Mouse (Mus musculus) retina, postnatal 7 days (tissue): ENCODE data around the gene March4.

ENCODE experiments used
- DNase-seq: peaks from one replicate; pipeline ENCODE4 v3.0.0-alpha.2; 2012; ENCODE audit warnings: low read depth, low spot score

March4 gene

DNA sequence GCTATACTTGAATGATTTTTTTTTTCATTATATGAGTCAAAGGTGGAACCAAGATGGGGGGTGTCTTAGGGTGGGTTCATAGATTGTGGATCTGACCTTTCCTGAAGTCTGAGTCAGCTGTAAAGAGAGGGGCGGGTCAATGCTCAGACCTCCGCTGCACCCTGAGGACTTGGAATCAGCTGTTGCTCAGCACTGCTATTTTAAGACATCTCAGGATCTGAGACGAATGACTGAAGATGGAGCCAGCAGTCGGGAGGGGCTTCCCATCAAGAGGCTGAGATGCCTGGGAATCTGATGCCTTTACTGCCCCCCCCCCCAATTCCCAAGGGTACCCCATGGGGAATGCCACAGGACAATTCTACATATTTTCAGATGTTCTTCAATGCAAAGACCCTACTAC lies 85.9 kb downstream of the March4 start:
- DNase-seq: no peak

DNA sequence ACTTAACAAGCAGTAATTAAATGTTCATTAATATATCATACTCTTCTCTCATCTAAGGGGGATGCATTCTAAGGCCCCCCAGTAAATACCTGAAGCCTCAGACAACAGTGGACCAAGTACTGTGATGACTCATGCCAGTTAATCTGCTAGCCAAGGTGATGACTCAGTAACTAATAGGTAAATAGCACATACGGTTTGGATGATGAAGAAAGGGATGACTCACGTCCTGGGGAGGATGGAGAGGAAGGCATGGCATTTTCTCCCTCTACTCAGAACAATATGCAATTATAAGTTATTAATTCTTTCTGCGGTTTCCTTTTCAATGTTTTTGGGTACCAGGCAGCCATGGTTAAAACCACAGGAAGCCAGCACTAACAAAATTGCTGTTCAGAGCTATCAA lies 87.0 kb downstream of the March4 start:
- no peak for DNase-seq

DNA sequence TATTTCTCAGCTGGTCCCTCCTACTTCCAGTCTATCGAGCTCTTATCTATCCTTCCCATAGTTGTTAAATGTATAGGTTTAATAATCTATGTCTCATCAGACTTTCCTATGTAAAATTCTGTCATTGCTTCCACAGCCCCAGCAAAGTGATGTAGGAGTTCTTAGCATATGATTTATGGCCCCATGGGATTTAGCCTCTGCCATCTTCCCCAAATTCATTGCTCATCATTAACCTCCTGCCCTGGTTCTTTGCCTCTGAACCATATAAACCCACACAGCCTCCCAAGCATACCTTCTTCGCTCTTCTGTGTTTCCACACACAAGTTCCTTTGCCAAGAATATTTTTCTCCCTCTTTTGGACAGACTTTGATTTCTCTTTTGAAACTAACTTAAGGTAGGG lies 94.0 kb downstream of the March4 start:
- no peak for DNase-seq

DNA sequence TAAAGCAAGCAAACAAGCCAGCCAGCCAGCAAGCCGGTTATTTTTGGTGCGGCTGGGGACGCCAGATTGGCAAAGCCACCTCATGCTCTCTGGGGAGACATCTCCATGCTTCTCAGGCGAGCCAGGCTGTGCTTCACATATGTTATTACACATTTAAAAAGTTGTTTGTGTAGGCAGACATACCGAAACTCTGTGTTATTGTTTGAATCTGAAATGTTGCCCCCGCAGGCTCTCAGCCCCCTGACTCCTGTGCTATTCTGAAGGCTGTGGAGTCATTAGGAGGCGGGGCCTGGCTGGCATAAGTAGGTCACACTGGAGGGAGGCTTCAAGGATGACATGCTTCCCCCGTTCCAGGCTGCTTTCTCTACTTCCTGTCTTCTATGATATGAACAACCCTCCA lies 97.6 kb downstream of the March4 start:
- DNase-seq: no peak

DNA sequence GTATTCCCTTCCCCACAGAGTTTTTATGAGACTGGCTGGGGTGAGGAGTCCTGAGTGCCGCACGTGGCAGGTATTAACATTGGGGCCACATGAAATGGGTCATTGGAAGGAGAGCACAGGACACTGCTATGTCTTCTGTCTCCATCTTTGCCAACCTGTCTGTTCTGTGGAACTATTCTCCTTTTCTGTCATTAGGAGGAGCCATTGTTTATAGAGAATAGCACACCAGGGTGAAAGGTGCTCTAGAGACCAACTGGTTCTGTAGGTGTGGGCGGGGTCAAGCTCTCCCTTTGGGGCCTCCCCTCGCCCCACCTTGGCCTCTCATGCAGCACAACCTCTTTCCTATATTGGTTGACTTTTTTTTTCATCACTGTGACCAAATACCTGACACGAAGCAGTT lies 99.8 kb downstream of the March4 start:
- DNase-seq: no peak

DNA sequence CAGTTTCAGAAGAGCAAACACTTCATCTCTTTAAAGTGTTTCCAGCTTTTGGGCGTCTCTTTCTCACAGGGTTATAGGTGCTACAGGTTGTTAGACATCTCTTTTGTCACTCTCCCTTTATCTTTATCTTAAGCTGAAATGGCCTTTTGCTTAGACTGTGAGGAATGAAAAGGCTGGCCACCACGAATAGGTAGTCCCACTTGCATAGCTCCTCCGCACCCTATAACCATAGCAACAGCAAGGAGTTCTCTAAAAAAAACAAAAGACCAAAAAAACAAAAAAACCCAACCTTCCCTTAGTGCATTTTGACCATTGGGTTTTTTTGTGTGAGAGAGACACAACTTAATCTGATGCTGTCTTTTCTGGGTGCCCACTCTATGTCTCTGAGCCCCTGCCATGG lies 102.2 kb downstream of the March4 start:
- DNase-seq: no peak

DNA sequence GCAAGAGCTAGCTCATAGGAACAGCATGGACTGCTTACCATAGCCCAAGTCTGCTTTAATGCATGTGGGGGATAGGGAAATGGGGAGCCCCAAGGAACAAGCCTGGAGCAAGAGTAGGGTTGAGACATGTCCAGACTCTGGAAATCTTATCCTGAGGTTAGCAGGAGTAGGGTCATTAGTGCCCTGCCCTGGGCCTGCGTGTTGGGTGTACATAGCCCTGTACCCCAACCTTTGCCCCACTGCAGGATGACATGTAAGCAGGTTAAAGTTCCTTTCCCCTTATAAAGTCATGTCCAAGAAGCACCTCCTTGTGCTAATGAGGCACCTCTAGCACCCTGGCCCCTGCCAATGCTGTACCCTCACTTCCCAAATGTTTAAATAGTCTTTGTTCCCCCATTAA lies 104.2 kb downstream of the March4 start:
- no peak for DNase-seq

DNA sequence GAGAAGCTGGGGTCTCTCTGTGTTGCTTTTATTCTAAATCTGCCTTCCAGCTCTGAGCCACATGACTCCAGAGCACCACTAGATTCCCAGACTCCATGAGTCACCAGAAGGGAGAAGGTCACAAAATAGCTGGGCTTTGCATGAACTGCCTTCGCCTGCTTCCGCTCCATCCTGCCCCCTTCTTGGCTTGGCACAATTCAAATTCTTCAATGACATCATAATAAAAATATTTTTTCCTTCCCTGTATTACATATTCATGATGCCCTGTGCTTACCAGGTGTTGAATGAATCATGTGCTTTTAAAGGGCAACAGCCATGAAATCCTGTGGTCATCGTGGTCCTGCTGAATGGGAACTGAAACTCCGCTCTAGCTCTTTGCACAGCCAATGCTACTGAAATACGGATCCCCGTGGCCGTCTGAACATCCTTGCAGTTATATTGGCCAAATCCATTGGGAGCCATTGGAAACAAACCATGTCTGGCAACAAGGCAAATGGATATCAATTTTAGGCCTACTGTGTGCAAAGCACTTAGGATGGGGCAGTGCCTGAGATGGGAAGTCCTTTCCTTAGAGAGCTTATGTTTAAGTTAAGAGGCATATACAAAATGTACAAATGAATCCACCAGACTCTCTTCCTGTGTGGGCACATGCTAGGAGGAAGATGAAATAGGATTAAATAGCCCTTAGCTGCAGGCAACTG lies 107.5 kb downstream of the March4 start:
- no peak for DNase-seq

DNA sequence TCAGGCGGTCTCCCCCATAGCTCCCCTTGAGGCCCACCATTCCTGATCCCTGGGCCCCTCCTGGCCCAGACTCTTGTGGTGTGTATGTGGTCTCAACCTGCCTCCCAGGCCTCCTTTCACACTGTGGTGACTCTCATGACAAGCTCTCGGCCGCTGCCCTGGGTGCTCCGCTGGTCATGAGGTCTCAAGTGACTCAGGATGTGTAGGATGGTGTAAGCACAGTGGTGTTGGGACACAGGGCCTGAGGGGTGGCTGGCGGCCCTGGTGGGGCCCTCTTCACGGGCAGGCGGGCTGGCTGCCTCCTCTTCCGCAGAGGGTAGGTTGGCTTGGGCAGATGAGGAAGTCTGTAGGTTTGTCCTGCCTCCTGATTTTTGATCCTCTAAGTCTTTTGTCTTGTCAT lies 108.2 kb downstream of the March4 start:
- no peak for DNase-seq

DNA sequence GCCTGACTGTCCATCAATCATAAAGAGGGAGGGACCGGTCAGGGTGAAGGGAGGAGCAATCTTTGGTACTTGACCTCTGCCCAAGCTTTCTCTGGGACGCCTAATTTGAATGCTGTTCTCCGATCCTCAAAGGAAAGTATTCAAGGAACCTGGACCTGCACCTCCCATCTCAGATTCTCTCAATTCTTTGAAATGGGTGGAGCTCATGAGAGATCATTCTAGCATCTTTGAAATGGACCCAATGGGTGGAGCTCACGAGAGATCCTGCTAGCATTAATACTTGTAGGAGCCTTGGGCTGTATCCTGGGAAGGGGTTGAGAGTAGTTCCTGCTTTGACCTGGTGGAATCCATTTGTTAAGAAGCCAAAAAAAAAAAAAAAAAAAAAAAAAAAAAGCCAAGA lies 110.3 kb downstream of the March4 start:
- no peak for DNase-seq

DNA sequence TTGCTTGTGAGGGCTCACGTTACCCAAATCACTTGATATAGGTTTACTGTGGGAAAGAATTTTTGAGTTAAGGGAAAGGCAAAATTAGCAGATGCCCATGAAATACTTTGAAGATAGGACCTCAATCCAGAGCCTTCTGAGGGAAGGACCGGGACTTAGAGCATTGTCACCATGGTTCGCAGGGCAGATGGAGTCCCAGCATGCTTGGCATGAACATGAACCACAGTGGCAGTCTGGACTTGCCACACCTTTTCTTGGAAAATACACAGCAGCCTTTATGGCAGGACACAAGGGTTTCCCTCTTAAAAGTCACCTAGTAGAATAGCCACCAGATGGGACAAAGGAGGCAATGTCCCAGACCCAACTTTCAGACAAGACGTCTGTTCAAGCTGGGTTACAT lies 114.6 kb downstream of the March4 start:
- DNase-seq: no peak

DNA sequence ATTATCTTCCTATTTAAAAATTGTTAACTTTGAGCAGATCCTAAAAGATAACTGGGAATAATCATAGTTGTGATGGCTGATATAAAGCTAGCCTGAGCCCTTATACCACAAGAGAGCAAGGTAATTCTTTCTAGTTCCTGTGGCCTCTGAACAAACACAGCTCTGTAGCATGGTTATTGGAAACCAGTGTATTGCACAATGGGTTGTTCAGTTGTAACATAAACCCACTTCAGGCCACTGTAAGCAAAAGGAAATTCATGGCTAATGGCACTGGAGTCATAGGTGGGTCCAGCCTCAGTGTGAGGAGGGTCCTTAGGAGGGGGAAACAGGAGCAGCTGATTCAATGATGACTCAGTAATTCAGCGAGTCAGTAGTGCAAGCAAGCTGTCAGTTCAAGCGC lies 116.5 kb downstream of the March4 start:
- no peak for DNase-seq

DNA sequence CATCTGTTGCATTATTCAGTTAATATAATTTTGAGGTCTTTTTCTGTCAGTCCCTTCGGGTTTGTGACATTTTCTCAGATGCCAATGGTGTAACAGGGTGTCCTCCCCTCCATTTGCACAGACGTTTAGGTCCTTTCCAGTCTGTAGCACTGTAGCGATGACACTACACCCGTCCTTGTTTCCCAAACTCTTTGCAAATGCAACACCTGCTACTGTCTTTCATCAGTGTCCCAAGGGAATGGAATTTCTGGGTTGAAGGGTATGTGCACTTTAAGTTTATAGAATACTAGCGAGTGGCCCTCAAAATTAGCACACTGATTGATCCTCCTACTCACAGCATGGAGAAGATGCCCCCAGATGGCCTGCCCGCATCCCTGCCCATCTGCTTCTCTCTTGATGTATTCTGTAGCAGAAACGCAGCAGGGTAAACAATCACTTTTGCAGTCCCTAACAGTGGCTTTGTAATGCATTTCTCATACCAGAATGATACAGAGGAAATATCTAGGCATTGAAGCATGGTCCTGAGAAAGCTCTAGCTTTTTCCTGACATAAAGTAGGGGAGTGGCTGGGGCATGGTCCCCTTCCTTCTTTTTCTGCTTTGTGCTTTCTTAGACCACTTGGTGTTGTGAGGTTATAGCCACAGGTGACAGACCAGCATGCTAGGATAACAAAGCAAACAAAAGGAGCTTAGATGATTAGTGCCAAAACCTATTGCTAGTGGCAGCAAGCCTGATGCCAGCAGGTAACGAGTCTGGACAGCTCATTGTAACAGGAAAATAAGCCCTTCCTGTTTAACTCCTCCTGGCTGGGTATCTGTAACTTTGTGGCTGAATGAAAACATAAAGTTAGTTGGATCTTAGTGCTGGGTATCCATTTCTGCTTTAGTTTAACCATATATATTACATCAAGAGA lies 117.7 kb downstream of the March4 start:
- DNase-seq: no peak

DNA sequence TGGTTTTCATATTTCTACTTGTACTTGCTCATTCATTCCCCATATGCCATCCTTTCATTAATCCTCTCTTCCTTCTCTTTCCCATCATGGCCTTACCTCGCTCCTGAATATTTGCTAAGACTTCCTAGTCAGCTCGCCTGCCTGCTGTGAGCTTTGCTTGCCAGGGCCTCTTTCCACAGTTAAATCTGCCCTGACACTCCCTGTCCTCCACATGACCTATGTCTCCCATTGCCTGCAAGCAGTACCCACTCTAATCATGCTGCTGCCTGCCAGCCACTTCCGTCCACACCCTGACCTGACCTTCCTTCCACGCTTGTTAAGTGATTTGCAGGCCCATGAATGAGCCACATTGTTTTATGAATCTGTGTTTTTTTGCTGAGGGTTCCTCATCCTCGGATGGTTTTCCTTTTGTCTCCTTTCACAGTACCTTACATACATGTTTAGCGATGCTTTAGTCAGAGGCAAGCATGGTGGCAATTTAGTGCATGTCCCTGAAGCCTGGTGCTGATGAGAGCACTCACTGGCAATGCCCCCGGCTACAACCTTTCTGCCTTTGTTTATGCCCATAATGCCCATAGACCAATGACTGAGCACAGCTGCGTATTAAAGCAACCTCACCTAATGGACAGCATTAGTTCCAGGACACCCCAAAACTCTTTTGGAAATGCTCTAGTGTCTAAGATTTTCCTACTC lies 122.0 kb downstream of the March4 start:
- DNase-seq: no peak

DNA sequence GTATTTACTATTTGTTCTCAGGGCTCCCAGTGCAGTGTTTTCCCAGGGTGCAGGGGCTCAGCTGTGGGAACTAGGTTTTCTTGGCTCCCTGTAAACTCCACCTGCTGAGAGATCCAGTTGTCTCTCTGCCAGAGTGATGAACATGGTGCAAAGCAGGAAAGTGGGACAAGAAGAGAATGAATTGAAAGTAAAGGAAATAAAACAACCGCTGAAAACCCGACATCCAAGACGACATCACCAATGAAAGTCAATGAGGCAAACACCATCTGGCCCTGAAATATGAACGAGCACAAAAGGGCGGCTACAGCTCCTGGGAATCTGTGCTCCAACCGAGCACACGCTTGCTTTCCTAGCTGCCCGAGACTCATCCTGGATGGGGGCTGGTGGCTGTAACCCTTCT lies 122.6 kb downstream of the March4 start:
- DNase-seq: no peak

DNA sequence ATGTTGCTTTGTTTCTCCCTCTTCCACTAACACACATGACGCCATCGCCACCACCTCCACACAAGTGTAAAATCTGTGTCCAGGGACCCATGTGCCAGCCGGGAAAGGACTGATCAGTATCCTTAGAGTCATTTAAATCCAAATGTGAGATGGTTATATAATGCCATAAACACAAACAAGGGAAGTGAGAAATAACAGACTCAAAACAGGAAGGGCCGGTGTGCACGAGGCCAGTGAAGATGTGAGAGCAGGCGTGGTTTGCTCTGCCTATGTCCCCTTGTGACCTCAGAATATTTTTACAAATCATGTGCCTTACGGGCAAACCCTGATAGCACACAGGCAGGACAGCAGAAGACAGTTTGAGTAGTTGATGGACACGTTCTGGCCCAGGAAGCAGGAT lies 123.5 kb downstream of the March4 start:
- DNase-seq: no peak

DNA sequence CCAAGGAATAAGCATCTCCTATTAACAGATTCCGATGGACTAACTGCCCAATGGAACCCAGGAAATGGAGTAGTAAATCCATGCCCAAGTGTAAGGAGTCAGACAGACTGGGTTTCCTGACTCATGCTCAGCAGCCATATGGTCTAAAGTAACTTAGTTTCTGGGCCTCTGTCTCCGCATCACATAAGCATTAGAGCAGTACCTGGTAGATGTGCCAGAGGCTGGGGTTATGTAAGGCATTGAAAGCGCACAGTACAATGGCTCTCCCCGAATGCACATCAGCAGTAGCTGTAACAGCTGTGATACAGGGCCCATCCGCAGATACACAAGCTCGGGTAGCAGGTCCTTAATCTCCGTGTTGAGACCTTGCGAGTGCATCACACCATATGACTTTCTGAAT lies 125.6 kb downstream of the March4 start:
- no peak for DNase-seq

DNA sequence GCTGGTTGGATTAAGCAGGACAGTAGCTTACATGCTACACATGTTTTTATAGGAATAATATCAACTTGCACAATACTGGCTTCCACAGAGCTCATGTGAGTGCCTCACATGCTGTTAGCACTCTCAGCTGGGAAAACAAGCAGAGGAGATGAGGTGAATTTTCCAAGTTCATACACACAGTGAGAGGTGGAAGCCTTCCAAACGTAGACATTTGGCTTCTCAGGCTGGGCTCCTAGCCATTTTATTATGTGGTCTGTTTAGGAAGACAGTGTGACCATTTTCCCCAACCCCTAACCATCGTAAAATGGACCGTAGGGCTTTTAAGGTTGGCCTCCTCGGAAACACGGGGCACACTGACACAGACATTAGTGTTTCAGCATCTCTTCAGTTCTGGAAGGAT lies 126.8 kb downstream of the March4 start:
- no peak for DNase-seq

DNA sequence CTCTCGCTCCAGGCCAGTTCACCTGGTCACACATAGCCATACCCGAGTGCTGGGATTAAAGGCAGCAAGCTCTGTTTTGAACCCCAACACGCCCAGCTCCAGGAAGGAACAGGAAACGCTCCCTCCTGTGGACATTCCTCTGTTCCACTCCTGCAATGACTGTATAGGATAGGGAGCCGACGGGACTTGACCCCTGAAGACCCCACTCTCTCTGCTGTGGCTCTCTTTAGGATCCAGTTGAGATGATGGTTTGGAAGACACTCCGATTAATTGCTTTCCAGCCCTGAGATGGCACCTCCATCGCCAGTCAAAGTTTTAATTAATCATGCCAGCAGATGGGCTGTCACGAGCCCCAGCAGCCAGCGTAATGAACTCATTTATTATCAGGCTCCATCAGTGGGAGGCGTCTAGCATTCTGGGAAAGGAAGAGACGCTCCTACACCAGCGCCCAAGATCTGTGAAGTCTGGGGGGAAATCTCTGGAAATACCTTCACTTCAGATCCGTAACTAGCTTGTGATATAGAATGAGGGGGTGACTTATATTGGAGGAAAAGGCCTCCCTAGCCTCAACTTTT lies 130.1 kb downstream of the March4 start:
- DNase-seq: no peak

DNA sequence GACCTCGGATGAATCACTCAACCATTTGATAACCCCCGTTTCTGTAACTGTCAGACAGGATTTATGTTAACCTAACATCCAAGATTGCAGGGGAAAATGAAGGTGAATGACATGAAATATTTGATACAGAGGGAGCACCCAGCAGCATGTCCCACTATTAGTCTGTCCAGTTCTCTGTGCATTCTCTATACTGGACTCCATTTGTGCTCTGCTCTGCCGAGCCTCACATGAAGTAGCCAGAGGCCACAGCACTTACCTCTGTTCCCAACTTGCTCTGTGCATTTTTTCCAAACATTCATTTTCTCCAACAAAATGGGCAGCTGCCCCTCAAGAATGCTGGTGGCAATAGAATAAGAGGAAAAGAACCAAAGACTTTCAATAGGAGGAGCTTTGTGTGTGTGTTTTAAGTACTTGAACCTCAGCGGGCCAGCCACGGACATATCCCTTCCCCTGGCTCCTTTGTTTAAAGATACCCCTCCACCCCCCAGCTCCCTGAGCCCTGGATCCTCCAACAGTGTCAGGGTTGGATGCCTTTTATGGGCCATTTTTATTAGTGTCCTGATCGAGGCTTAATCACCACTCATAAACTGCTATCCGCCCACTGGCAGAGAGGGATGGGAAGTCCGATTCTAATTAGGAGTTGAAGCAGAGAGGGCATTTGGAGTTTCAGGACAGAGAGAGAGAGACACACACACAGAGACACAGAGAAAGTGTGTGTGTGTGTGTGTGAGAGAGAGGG lies 135.2 kb downstream of the March4 start:
- no peak for DNase-seq

DNA sequence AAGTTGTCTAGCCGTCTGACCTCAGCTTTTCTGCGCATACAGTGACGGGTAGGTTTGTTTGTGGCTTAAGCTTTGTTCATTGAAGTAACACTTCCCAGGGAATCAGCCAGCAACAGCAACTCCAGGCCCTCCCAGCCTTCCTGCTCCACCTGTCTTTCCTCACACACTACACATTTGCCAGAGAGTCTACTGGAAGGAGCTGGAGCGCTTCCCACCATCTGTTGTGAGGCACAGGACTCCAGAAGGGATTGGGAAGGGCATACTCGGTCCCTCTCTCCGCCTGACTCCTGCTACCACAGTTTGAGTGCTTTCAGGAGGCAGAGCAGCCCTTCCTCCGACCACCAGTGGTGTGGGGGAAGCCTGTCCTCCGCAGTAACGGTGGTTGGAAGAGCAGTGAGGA lies 136.1 kb downstream of the March4 start:
- DNase-seq: no peak
